Mouse (Mus musculus) right cerebral cortex, adult 2 months (tissue): Measurements from ENCODE around the gene Kank4.
"Not testable (repeated sequence)": the region's sequence is repeated elsewhere in the genome, so short reads cannot be mapped to it uniquely, and the experiment has no call there.

ENCODE experiments used
- DNase-seq, 2 experiments: peaks; one replicate each; pipeline ENCODE4 v3.0.0; 2021 to 2022; ENCODE audit warnings: low spot score in 2 of 2

Gene Kank4

GRCm38 (mm10) chr4:98817184-98817911, at the start of gene Kank4:
Kank4 (minus strand) TSS chr4:98817537.
- DNase-seq, result peak; percentile 6 to 16

GRCm38 (mm10) chr4:98865386-98866237, 48.3 kb upstream of the Kank4 start:
- peak; percentile 40 to 50 for DNase-seq

GRCm38 (mm10) chr4:98864546-98864945, 47.2 kb upstream of the Kank4 start:
- no peak for DNase-seq

DNA sequence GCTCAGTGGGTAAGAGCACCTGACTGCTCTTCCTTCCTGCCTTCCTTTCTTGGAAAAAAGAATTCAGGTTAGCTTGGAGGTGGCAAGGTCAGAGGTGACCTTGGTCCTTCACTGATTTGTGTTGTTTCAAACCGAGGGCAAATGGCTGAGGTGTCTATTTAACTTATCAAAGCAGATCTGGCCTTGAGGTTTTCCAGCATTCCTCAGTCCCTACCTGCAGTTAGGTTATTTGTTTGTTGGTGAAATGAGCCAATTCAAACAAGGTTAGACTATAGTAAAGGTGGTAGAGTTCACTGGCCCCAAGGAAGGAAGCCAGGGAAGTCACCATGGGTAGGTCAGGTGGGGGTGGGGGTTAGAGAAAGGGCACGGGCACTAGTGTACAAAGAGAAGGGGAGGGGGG, 46.8 kb upstream of the Kank4 start:
- no peak for DNase-seq

DNA sequence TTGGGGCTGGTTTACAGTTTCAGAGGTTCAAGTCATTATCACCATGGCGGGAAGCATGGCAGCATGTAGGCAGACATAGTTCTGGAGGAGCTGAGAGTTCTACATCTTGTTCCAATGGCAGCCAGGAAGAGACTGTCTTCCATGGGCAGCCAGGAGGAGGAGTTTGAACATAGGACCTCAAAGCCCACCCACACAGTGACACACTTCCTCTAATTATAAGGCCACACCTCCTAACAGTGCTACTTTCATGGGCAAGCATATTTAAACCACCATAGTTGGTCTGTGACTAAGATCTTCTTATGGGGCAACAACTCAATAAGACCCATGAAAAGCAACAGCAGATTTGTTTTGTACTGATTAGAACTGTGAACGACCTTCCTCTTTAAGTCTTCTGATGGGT, 46.1 kb upstream of the Kank4 start:
- no peak for DNase-seq

DNA sequence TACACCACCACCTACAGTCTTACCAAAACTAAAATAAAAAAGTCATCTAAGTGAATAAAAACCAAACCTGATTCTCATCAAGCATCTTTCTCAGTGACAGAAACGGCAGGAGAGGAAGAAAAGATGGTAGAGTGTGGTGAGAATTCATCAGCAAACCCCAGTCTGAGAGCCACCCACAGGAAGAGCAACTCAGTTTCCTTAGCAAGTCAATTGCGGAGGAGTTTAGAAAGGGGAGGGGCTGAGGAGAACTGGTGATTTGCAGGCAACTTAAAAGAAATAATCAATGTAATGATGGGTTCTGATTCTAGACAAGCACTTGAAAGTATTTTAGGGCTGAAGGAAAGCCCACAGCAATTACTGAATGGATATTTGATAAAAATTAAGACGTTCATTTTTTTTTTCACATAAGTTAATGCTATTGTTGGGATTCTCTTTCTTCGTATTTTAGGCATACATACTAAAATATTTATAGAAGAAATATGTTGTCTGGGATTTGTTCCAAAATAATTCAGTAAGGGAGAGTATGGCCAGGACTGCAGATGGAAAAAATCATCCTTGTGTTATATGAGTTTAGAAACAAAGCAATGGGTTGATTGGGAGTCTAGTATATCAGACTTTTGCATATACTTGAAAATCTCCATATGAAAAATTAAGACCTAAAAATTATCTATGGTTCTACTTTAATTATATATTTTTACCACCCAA, 41.0 kb upstream of the Kank4 start:
- DNase-seq, result peak in 1 of 2 experiments; percentile 7

GRCm38 (mm10) chr4:98857037-98857648, 39.8 kb upstream of the Kank4 start:
- DNase-seq, result no peak

DNA sequence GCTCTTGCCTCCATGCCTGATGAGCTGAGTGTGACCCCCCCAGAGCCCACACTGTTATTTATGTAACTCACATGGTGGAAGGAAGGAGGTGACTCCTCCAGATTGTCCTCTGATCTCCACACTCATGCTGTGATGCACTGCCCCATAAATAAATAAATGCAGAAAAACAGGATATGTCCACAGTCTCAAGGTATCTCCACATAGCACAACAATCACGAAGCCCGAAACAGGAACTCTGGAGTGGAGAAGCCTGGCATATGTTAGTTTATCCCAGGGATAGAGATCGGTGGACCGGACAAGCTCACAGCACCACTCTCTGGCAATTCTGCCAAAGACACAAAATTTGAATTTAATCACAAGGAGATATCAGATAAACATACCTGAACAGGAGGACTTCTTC, 36.6 kb upstream of the Kank4 start:
- DNase-seq, result no peak

DNA sequence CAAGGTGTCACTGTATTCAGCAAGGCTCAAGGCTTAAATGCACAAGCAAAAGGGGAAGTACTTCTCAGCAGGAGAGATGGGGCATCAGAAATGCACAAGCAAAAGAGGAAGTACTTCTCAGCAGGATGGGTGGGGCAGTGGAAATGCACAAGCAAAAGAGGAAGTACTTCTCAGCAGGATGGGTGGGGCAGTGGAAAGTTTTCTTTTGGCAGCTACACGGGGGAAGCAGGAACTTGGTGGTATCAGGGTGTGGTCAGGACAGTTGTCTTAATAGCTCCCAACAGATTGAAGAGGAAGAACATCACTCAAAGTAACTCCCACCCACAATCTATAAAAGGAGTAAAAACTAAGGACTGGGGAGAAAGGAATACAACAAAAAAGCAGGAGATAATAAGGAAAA, 33.1 kb upstream of the Kank4 start:
- not testable (repeated sequence) for DNase-seq

GRCm38 (mm10) chr4:98847120-98847885, 30.0 kb upstream of the Kank4 start:
- DNase-seq, result no peak

- DNase-seq, result no peak
These were observed 29.1 kb upstream of the Kank4 start for GRCm38 (mm10) chr4:98846396-98846795.

GRCm38 (mm10) chr4:98845687-98846125, 28.4 kb upstream of the Kank4 start:
- no peak for DNase-seq

- no peak for DNase-seq
These were observed 27.9 kb upstream of the Kank4 start for GRCm38 (mm10) chr4:98845201-98845600.

GRCm38 (mm10) chr4:98843906-98844597, 26.7 kb upstream of the Kank4 start:
- no peak for DNase-seq

DNA sequence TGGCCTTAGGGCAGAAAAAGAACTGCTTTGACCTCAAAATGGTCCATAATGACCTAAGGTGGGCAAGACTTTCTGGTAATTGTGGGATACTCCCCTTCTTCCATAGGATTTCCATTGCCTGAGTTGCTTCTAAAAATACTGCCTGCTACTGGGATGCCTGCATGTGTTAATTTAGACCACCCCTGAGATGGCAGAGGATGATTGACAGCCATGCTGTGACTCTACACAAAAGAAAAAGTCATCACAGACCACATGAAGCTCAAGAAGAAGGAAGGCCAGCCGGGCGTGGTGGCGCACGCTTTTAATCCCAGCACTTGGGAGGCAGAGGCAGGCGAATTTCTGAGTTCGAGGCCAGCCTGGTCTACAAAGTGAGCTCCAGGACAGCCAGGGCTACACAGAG, 23.9 kb upstream of the Kank4 start:
- not testable (repeated sequence) for DNase-seq

GRCm38 (mm10) chr4:98840526-98840925, 23.2 kb upstream of the Kank4 start:
- no peak for DNase-seq

- no peak for DNase-seq
These were observed 21.6 kb upstream of the Kank4 start for GRCm38 (mm10) chr4:98838913-98839312.

DNA sequence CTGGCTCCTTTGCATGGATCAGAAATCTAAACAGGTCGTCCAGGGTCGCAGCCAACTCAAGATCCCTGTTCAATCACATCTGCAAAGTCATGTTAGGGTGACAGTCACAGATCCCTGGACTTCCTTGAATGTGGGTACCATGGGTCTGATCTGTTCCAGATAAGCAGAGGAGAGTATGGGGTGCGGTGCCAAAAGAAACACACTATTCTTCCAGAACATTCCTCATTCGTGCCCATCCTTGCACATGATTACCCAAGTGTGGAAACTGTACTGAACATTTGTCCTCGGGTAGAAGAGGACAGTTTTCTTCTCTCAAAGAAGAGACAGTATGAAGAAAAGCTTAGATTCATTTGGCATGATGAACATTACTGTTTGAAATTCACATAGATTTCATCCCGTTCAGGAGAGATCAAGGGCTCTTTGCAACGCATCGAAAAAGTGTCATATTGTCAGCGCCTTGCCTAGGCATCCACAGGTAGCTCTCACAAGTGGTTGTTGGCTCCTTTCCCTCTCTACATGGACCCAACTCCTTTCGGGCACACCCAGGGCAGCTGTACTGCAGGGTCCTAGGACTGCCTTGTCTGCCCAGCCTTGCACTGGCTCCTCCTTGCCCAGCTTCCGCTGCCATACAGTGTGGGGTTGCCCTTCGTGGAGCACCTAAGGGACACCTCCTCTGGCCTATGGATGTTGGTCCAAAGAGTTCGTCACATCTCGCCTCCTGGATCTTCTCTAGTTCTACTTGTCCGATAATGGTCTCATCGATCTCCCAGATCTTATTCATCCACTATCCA, 20.6 kb upstream of the Kank4 start:
- no peak for DNase-seq

- DNase-seq, result no peak
These were observed 19.2 kb upstream of the Kank4 start for GRCm38 (mm10) chr4:98836519-98836918.

- no peak for DNase-seq
These were observed 17.4 kb upstream of the Kank4 start for GRCm38 (mm10) chr4:98834782-98835181.
